Mouse (Mus musculus) heart, embryonic 14.5 days (tissue): ENCODE results near the gene Masp1. TPM values are rescaled to one million over a fixed set of nuclear protein-coding genes. Genes with fewer than 3 reads are reported as not detected.

Experiments used
- ATAC-seq: fragments of 200-750 bp; cut with Nextera tagmentation; 2 replicates; pipeline ENCODE4 v1.8.0; 2017; ENCODE audit warnings: low read depth, moderate TSS enrichment; ENCODE audit not compliant: insufficient number of reproducible peaks, insufficient read depth, low FRiP score
- H3K27ac ChIP-seq, 2 experiments: fragments of 200-500 bp in 1 of 2; fragments of 300-500 bp in 1 of 2; sonication (generic) in 1 of 2; replicated peaks in 1 of 2; 2 replicates each; pipeline ENCODE4 v1.5.1; 2012 to 2014; ENCODE audit warnings: low read depth in 2 of 2, low read length in 2 of 2, control low read depth in 1 of 2, mild to moderate bottlenecking in 1 of 2, mixed read lengths in 1 of 2; ENCODE audit not compliant: control insufficient read depth in 1 of 2, insufficient read depth in 1 of 2
- H3K27me3 ChIP-seq: fragments of 300-500 bp; sonication (generic); 2 replicates; pipeline ENCODE4 v1.6.1; 2014; ENCODE audit warnings: mild to moderate bottlenecking, low read length, control low read depth; ENCODE audit not compliant: control insufficient read depth, insufficient read depth
- H3K36me3 ChIP-seq: fragments of 300-500 bp; sonication (generic); 2 replicates; pipeline ENCODE4 v1.6.1; 2014; ENCODE audit warnings: mild to moderate bottlenecking, control low read depth, low read length, mixed read lengths; ENCODE audit not compliant: control insufficient read depth, insufficient read depth
- H3K4me1 ChIP-seq, 2 experiments: fragments of 200-500 bp in 1 of 2; fragments of 300-500 bp in 1 of 2; sonication (generic) in 1 of 2; 2 replicates each; pipeline ENCODE4 v1.6.1; 2012 to 2014; ENCODE audit warnings: low read length in 2 of 2, control low read depth in 1 of 2, mixed read lengths in 1 of 2; ENCODE audit not compliant: control insufficient read depth in 2 of 2, insufficient read depth in 2 of 2
- H3K4me2 ChIP-seq: fragments of 300-500 bp; sonication (generic); 2 replicates; pipeline ENCODE4 v1.6.1; 2014; ENCODE audit warnings: mild to moderate bottlenecking, low read length
- H3K4me3 ChIP-seq, 2 experiments: fragments of 200-500 bp in 1 of 2; fragments of 300-500 bp in 1 of 2; sonication (generic) in 1 of 2; 2 replicates each; pipeline ENCODE4 v1.5.1; 2012 to 2014; ENCODE audit warnings: low read length in 2 of 2, mild to moderate bottlenecking in 2 of 2, control low read depth in 1 of 2, low read depth in 1 of 2, moderate library complexity in 1 of 2; ENCODE audit not compliant: control insufficient read depth in 1 of 2, insufficient read depth in 1 of 2
- H3K9ac ChIP-seq: fragments of 300-500 bp; sonication (generic); 2 replicates; pipeline ENCODE4 v1.6.1; 2014; ENCODE audit warnings: mild to moderate bottlenecking, low read length
- H3K9me3 ChIP-seq: fragments of 300-500 bp; sonication (generic); 2 replicates; pipeline ENCODE4 v1.6.1; 2016; ENCODE audit warnings: low read length, control low read depth; ENCODE audit not compliant: control insufficient read depth
- WGBS: fragments of 180-500 bp; shearing (Covaris S2); extraction: QIAGEN DNeasy Blood & Tissue Kit; methylation state at CpG from one replicate; pipeline ENCODE4 v1.1.7; 2014; 5-methylcytosine and 5-hydroxymethylcytosine counted together
- polyA plus RNA-seq: library from polyadenylated mRNA; unstranded; fragments of >200 nt; fragmentation: Nextera tagmentation; extraction: Ambion mirVana; gene quantifications from 2 replicates; pipeline ENCODE4 v1.2.1, GENCODE M21; 2014

Masp1 gene
- polyA plus RNA-seq, 1 experiment from 2014 or later, result 18.0 TPM

DNA sequence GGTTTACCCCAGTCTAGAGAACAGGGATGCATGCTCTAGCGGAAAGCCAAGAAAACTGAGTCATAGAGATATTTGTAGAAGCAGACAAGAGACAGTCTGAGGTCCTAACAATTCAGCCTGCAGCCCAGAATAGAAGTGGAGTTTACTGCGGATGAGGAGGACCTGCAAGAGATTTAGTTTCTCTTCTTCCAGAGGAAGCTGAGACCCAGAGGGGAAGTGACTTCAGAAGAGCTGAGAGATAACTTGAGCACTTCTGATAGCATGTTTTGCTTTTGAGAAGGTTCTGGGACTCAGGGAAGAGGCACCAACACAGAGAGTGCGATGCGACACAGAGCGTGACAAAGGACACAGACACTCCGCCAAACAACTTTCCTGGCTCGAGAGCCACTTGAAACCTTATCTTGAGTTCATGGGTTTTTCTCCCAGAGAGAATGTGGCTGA is 21.9 kb downstream of the Masp1 start:
- Histone ChIP-seq H3K9me3 (no peaks in the 10 kb centered on the region), H3K27ac (peak overlapping the region; percentile 82 to 93), H3K36me3 (peaks cover 6% of the 10 kb centered on the region; the same call in 1 of the 2 replicates), H3K27me3 (no peaks in the 10 kb centered on the region), H3K4me2 (peak overlapping the region; percentile 59), H3K9ac (peak overlapping the region; percentile 38; the same call in 1 of the 2 replicates), H3K4me1 (peaks cover 25 to 69% of the 10 kb centered on the region in 2 experiments), H3K4me3 (peak overlapping the region; percentile 19 to 28; a peak in 2 of 4 replicates)
- peak; percentile 71 for ATAC-seq
- WGBS, result 6% methylated on average over 7 of the region's 7 CpGs

DNA sequence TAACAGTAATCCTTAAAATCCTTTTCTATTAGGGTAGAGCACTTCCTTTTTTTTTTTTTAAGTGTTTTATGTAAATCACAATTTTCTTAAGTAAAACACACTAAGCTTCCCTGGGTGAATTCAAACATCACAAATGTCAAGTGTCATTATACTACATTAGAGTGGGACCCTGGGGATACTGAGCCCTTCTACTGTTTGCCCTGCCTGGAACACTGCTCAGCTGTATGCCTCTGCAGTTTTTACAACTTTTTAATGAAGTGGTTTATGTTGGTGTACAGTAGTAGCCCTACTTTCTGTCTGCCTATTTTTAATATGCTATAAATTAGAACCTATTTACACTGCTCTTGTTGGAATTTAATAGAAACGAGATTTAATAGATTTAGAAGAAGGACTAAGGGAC is 22.7 kb downstream of the Masp1 start:
- peaks cover 9% of the 10 kb centered on the region; the same call in 1 of the 2 replicates for H3K36me3 ChIP-seq
- H3K27ac ChIP-seq, result peak overlapping the region in 1 of 2 experiments; percentile 82; a peak in 2 of 4 replicates
- WGBS, result 44% methylated on average over 1 of the region's 1 CpGs
- H3K27me3 ChIP-seq, result no peaks in the 10 kb centered on the region
- H3K4me3 ChIP-seq, result no peak overlapping the region
- no peak for ATAC-seq
- H3K9me3 ChIP-seq, result no peaks in the 10 kb centered on the region
- peaks cover 21 to 64% of the 10 kb centered on the region in 2 experiments for H3K4me1 ChIP-seq
- H3K4me2 ChIP-seq, result peak overlapping the region; percentile 59
- peak overlapping the region; percentile 38; the same call in 1 of the 2 replicates for H3K9ac ChIP-seq

DNA sequence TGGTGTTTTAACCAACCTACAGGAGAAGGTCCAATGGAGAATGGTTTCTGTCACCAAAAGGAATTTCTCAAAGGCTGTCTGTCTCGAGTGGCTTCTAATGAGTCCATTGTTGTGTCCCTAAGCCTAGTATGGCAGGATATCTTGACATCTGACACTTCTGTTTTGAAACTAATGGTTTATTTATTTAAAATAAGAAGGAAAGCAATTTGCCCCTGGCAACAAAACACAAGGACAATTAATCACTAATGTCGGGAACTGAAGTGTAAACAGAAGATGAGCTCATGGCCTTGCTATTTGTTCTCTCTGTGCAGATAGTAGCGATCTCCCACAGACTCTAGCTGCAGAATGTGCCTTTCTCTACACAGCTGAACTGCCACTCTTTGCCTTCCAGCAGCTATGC is 23.2 kb downstream of the Masp1 start:
- ATAC-seq, result no peak
- Histone ChIP-seq H3K36me3 (peaks cover 9% of the 10 kb centered on the region; the same call in 1 of the 2 replicates), H3K27ac (peak overlapping the region; percentile 28 to 82), H3K9ac (no peak overlapping the region), H3K9me3 (no peaks in the 10 kb centered on the region), H3K4me3 (no peak overlapping the region), H3K4me2 (0 out of 2 replicates have a peak overlapping the region, but pooled peaks have one; percentile 59), H3K27me3 (no peaks in the 10 kb centered on the region), H3K4me1 (peaks cover 21 to 61% of the 10 kb centered on the region in 2 experiments)
- WGBS, result 16% methylated on average over 3 of the region's 3 CpGs

DNA sequence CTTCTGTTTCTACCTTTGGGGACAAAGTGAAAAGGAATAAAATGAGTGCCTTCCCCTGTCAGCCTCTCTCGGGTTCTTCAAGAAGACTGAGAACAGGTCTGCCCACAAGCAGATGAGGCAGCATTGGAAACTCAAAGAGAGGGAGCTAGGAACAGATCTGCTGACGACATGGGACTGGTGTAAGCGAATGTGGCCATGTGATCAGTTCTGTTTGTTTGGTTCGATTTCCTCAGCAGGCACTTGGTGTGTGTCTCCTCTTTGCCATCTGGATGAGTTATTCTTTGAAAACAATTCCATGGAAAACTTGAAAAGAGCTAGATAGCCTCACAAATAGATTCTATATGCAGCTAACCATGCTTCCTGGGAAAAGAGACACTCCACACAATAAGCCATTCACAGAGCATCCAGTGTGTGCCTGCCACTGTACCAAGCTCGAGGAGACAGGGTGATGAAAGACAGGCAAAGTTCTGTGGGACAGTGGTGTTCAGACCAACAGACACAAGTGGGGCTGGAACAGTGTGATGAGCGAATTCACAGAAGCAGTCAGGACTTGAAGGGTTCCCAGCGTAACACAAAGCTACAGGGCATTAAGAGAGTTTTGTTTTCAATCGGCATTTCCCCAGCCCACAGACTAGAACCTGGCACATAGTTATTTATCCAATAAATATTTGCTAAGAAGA is 24.2 kb downstream of the Masp1 start:
- Histone ChIP-seq H3K36me3 (peaks cover 11% of the 10 kb centered on the region; the same call in 1 of the 2 replicates), H3K4me3 (no peak overlapping the region), H3K4me2 (no peak overlapping the region), H3K9me3 (no peaks in the 10 kb centered on the region), H3K27me3 (no peaks in the 10 kb centered on the region; the same call in 1 of the 2 replicates), H3K9ac (no peak overlapping the region), H3K27ac (no peak overlapping the region), H3K4me1 (peaks cover 18 to 51% of the 10 kb centered on the region in 2 experiments)
- no peak for ATAC-seq
- WGBS, result 59% methylated on average over 8 of the region's 8 CpGs

GRCm38 (mm10) chr16:23492783-23493182 is 27.8 kb downstream of the Masp1 start:
- ATAC-seq, result no peak
- Histone ChIP-seq H3K9me3 (no peaks in the 10 kb centered on the region), H3K27ac (no peak overlapping the region), H3K27me3 (no peaks in the 10 kb centered on the region; the same call in 1 of the 2 replicates), H3K36me3 (peaks cover 14% of the 10 kb centered on the region; the same call in 1 of the 2 replicates), H3K4me3 (no peak overlapping the region), H3K4me1 (peaks cover 5 to 16% of the 10 kb centered on the region in 2 experiments), H3K4me2 (no peak overlapping the region), H3K9ac (no peak overlapping the region)
- WGBS, result 78% methylated on average over 4 of the region's 4 CpGs

- H3K9ac ChIP-seq, result no peak overlapping the region
- no peak overlapping the region for H3K27ac ChIP-seq
- no peaks in the 10 kb centered on the region for H3K27me3 ChIP-seq
- no peaks in the 10 kb centered on the region for H3K9me3 ChIP-seq
- no peak for ATAC-seq
- no peaks in the 10 kb centered on the region for H3K4me1 ChIP-seq
- no peak overlapping the region for H3K4me3 ChIP-seq
- peaks cover 5% of the 10 kb centered on the region; the same call in 1 of the 2 replicates for H3K36me3 ChIP-seq
- WGBS, result 75% methylated on average over 10 of the region's 10 CpGs
- no peak overlapping the region for H3K4me2 ChIP-seq
Measured at GRCm38 (mm10) chr16:23483292-23483691, 37.3 kb downstream of the Masp1 start.

GRCm38 (mm10) chr16:23482846-23483245 is 37.8 kb downstream of the Masp1 start:
- peaks cover 5% of the 10 kb centered on the region; the same call in 1 of the 2 replicates for H3K36me3 ChIP-seq
- ATAC-seq, result no peak
- no peaks in the 10 kb centered on the region for H3K4me1 ChIP-seq
- H3K9ac ChIP-seq, result no peak overlapping the region
- WGBS, result 92% methylated on average over 12 of the region's 12 CpGs
- H3K4me3 ChIP-seq, result no peak overlapping the region
- no peaks in the 10 kb centered on the region for H3K9me3 ChIP-seq
- H3K27me3 ChIP-seq, result no peaks in the 10 kb centered on the region
- H3K27ac ChIP-seq, result no peak overlapping the region
- H3K4me2 ChIP-seq, result no peak overlapping the region
